Mouse (Mus musculus) hindbrain, embryonic 16.5 days (tissue): ENCODE measurements around the gene Ubxn1. TPM values are rescaled to one million over a fixed set of nuclear protein-coding genes. Genes with fewer than 3 reads are reported as not detected.

Experiments
- ATAC-seq: fragments of 200-750 bp; cut with Nextera tagmentation; 2 replicates; pipeline ENCODE4 v1.8.0; 2017; ENCODE audit warnings: moderate TSS enrichment, moderate library complexity
- H3K27ac ChIP-seq: fragments of 300-500 bp; sonication (generic); 2 replicates; pipeline ENCODE4 v1.5.1; 2014; ENCODE audit warnings: low read depth, mild to moderate bottlenecking, control low read depth, low read length, moderate library complexity
- H3K27me3 ChIP-seq: fragments of 300-500 bp; sonication (generic); replicated peaks from 2 replicates; pipeline ENCODE4 v1.6.1; 2014; ENCODE audit warnings: low read length; ENCODE audit not compliant: control insufficient read depth, insufficient read depth
- H3K36me3 ChIP-seq: fragments of 300-500 bp; sonication (generic); 2 replicates; pipeline ENCODE4 v1.6.1; 2014; ENCODE audit warnings: mild to moderate bottlenecking, low read length, moderate library complexity, mixed read lengths; ENCODE audit not compliant: control insufficient read depth, insufficient read depth
- H3K4me1 ChIP-seq: fragments of 300-500 bp; sonication (generic); 2 replicates; pipeline ENCODE4 v1.6.1; 2014; ENCODE audit warnings: low read depth, low read length; ENCODE audit not compliant: control insufficient read depth, insufficient read depth
- H3K4me2 ChIP-seq: fragments of 300-500 bp; sonication (generic); 2 replicates; pipeline ENCODE4 v1.6.1; 2014; ENCODE audit warnings: mild to moderate bottlenecking, low read length, control low read depth, moderate library complexity
- H3K4me3 ChIP-seq: fragments of 300-500 bp; sonication (generic); 2 replicates; pipeline ENCODE4 v1.5.1; 2014; ENCODE audit warnings: mild to moderate bottlenecking, low read length, control low read depth, moderate library complexity
- H3K9ac ChIP-seq: fragments of 300-500 bp; sonication (generic); 2 replicates; pipeline ENCODE4 v1.6.1; 2014; ENCODE audit warnings: low read depth, mild to moderate bottlenecking, control low read depth, low read length, moderate library complexity
- H3K9me3 ChIP-seq: fragments of 300-500 bp; sonication (generic); 2 replicates; pipeline ENCODE4 v1.6.1; 2014; ENCODE audit warnings: mild to moderate bottlenecking, low read length, moderate library complexity; ENCODE audit not compliant: control insufficient read depth
- WGBS: fragments of 180-500 bp; shearing (Covaris S2); extraction: QIAGEN DNeasy Blood & Tissue Kit; methylation state at CpG from one replicate; pipeline ENCODE4 v1.1.7; 2014; 5-methylcytosine and 5-hydroxymethylcytosine counted together
- polyA plus RNA-seq: library from polyadenylated mRNA; unstranded; fragments of >200 nt; fragmentation: Nextera tagmentation; extraction: Ambion mirVana; gene quantifications from 2 replicates; pipeline ENCODE4 v1.2.1, GENCODE M21; 2015

The Ubxn1 gene
- polyA plus RNA-seq, 1 experiment from 2014 or later, result 151 TPM

DNA sequence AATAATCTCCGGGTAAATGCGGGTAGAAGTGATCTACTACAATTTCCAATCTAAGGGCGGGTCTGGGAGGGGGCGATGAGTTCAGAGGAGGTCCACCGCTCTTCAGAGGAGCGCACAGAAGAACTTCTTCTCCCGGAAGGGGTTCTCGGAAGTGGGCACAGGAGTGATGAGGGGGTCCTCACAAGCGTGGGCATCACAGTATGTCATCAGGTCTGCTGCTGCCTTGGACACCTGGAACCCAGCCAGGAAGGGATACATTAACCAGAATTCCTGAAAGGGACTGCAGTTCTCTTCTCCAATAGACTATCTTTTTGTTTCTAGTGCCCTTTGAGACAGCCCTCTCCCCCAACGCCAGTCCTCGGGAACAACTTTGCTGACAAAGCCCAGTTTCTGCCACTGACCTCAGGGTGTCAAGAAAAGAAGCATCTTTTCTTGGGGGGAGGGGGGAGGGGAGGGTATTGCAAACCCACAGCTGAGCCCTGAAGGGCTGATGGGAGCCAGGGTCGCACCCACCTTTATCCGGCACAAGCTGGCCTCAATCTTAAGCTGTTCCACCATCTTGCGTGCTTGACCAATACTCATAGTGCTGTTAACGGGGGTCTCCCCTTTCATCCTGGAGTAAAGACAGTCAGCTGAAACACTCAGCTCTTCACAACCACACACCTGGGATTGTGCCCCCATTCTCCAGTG, 33.1 kb upstream of the Ubxn1 start:
- ATAC-seq, result peak; percentile 6; the same call in 1 of the 2 replicates
- H3K27ac ChIP-seq, result peak overlapping the region; percentile 97
- H3K36me3 ChIP-seq, result peaks cover 13% of the 10 kb centered on the region
- H3K9me3 ChIP-seq, result no peaks in the 10 kb centered on the region
- peak overlapping the region; percentile 89 for H3K4me2 ChIP-seq
- H3K27me3 ChIP-seq, result no peaks in the 10 kb centered on the region
- peaks cover 12% of the 10 kb centered on the region for H3K4me1 ChIP-seq
- peak overlapping the region; percentile 55 for H3K4me3 ChIP-seq
- WGBS, result 2% methylated on average over 15 of the region's 15 CpGs
- H3K9ac ChIP-seq, result peak overlapping the region; percentile 75

DNA sequence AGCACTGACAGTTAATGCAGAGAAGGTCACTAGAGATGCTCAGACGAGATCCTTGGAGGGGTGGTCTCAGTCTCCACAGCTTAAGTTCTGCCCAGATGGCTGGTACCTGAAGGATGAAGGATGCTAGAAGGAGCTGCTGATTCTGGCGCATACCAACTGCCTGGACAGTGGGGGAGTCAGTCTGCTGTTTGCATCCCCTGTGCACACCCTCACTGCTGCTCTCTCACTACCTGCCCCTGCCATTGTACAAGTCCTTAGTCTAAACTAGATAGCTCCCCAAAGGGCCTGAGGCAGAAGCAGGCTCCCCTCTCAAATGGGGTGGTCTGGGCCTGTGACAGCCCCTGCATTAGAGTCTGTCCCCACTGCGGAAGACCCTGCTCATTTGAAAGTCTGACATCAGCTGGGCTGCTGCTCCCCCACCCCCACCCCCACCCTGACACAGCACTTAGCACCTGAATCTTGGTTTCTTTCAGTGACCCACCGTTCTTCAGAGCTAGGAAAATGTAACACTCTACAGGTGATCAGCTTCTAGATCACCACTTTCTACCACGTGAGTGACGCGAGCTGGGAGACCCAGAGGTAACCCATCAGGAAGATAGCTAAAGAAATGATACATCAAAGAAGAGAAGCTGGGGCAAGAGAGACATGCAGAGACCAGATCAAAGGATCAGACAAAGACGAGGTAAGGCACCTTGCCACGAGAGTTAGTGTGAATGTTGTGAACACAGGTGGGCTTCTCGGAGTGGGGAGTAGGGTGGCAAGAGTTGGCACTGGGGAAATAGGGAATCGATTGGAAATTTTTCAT, 32.0 kb upstream of the Ubxn1 start, which contains the start of gene Gng3:
Gene Gng3 (minus strand): TSS at position 92 of the 805 bp plus-strand sequence.
- H3K4me3 ChIP-seq, result peak within 1 kb of the TSS; percentile 55
- peak; percentile 91 for ATAC-seq
- peak within 1 kb of the TSS; percentile 89 for H3K4me2 ChIP-seq
- peaks cover 12% of the 10 kb centered on the region for H3K4me1 ChIP-seq
- H3K9ac ChIP-seq, result peak within 1 kb of the TSS; percentile 75
- peak within 1 kb of the TSS; percentile 97 for H3K27ac ChIP-seq
- H3K36me3 ChIP-seq, result peaks cover 11% of the 10 kb centered on the region
- H3K9me3 ChIP-seq, result no peaks in the 10 kb centered on the region
- no peaks in the 10 kb centered on the region for H3K27me3 ChIP-seq
- WGBS, result 23% methylated on average over 11 of the region's 11 CpGs

DNA sequence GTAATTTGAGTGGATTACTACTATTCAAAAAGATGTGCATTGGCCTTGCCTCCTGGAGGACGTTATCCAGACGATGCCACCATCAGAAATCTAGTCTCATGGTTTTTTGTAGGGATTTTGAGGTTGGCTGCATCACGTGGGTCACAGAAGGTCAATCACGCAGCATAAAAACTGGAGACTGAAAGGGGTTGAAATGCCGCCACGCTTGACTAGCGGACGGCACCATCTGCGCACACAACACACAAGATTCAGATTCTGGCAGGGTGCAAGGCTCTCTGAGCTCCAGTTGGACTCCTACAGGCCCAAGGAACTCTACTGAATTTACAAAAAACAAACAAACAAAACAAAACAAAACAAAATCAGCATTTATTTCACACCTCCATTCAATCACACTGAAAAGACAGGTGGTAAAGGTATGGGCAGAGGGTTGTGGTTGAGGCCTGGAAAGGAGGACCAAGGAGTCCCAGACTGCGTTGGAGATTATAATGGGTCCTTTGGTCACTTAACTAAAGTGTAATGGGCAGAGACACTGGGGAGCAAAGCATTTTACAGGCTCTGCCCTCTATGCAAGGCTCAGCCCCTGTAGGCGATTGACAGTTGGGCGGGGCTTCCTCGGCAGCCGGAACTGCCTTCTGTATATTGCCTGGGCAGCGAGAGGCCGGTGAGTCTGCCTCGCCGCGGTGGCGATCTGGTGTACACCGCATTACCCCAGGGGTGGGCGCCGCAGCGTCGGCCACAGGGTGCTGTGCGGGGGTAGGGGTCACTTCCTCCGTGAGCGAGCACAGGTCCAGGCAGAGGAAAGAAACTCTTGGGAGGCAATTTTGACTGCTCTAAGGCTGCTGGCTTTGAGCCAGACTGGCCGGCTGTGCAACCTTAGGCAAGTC, 31.1 kb upstream of the Ubxn1 start:
- peak; percentile 25 for ATAC-seq
- H3K4me3 ChIP-seq, result peak overlapping the region; percentile 55
- H3K4me2 ChIP-seq, result peak overlapping the region; percentile 89
- no peaks in the 10 kb centered on the region for H3K9me3 ChIP-seq
- H3K4me1 ChIP-seq, result peaks cover 12% of the 10 kb centered on the region
- H3K27ac ChIP-seq, result peak overlapping the region; percentile 97
- H3K36me3 ChIP-seq, result peaks cover 7% of the 10 kb centered on the region
- no peaks in the 10 kb centered on the region for H3K27me3 ChIP-seq
- H3K9ac ChIP-seq, result peak overlapping the region; percentile 75
- WGBS, result 12% methylated on average over 29 of the region's 29 CpGs

DNA sequence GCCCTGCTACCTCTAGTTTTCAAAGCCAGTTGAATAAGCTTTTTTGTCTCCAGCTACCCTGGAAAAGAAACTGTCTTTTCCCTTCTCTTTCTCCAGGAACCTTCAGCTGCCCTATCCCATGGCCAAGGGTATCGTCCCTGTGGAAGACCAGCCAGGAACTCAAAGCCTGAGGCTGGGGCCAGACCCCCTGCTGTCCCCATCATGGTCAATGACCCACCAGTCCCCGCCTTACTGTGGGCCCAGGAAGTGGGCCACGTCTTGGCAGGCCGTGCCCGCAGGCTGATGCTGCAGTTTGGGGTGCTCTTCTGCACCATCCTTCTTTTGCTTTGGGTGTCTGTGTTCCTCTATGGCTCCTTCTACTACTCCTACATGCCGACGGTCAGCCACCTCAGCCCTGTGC, 30.3 kb upstream of the Ubxn1 start:
- peak overlapping the region; percentile 55 for H3K4me3 ChIP-seq
- 94% methylated on average over 7 of the region's 7 CpGs for WGBS
- H3K27ac ChIP-seq, result no peak overlapping the region; the same call in 1 of the 2 replicates
- peaks cover 10% of the 10 kb centered on the region for H3K36me3 ChIP-seq
- H3K9me3 ChIP-seq, result no peaks in the 10 kb centered on the region
- ATAC-seq, result no peak
- no peaks in the 10 kb centered on the region for H3K27me3 ChIP-seq
- peak overlapping the region; percentile 75 for H3K9ac ChIP-seq
- peak overlapping the region; percentile 89 for H3K4me2 ChIP-seq
- peaks cover 12% of the 10 kb centered on the region for H3K4me1 ChIP-seq

DNA sequence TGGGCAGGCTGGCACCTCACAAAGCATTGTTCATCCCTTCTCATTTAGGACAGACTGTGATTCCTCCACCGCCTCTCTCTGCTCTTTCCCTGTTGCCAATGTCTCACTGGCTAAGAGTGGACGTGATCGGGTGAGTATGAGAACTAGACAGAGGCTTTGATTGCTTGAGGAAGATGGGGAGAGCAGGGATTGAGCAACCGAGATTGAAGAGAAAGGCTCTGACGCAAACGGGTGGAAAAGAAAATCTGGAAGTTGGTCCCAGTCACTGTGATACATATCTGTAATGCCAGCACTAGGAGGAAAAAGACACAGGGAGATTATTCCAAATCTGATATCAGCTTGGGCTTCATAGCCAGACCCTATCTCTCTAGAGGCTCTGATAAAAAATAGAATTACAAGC, 28.3 kb upstream of the Ubxn1 start:
- Histone ChIP-seq H3K4me1 (peaks cover 12% of the 10 kb centered on the region), H3K36me3 (peaks cover 21% of the 10 kb centered on the region), H3K27ac (no peak overlapping the region), H3K27me3 (no peaks in the 10 kb centered on the region), H3K4me3 (no peak overlapping the region), H3K9ac (no peak overlapping the region), H3K9me3 (no peaks in the 10 kb centered on the region), H3K4me2 (no peak overlapping the region)
- WGBS, result 92% methylated on average over 6 of the region's 6 CpGs
- no peak for ATAC-seq

DNA sequence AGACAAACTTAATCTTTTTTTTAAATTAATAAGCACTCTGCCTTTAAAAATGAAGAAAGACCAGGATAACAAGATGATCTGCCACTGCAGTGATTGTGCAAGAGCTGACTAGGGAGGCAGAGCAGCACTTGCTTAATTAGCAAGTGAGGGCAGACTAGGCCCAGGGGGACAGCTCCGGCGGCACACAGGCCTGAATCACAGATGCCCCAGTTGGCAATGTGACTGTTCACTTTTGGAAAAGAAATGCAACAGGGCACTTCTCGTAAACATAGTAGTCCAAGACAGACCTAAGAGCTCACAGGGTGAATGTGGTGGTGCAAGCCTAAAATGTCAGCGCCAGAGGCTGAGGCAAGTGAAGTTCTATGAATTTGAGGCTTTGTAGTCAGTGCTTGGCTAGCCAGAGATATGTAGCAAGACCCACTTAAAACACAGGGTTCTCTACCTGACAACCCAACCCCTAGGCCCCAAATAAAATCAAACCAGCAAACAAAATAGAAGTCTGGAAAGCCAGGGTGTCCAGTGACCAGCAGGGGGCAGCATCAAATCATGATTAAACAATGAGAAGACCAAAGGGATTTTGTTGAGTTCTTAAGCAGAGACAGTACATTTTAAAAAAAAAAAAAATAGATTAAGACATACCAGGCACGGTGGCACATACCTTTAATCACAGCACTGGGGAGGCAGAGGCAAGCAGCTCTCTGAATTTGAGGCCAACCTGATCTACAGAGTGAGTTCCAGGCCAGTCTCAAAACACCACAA, 26.7 kb upstream of the Ubxn1 start:
- H3K4me2 ChIP-seq, result no peak overlapping the region
- H3K27ac ChIP-seq, result no peak overlapping the region
- 62% methylated on average over 5 of the region's 5 CpGs for WGBS
- H3K27me3 ChIP-seq, result no peaks in the 10 kb centered on the region
- no peak overlapping the region for H3K9ac ChIP-seq
- H3K36me3 ChIP-seq, result peaks cover 23% of the 10 kb centered on the region
- H3K4me3 ChIP-seq, result no peak overlapping the region
- no peak for ATAC-seq
- no peaks in the 10 kb centered on the region for H3K9me3 ChIP-seq
- H3K4me1 ChIP-seq, result peaks cover 12% of the 10 kb centered on the region

DNA sequence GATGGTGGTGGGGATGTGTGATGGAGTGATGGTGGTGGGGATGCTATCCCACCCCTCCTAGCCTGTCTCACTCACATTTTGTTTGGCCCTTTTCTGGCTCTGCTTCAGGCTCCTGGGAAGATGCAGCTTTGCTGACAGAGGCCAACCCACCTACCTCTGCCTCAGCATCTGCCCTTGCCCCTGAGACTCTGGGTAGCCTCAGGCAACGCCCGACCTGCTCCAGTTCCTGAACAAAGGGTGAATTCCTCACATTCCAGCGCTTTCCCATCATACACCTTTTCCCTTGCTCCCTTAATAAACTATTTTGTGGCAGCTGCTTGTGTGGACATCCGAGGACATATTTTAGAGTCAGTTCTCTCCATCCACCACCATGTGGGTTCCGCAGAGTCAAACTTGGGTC, 22.9 kb upstream of the Ubxn1 start:
- Histone ChIP-seq H3K4me3 (no peak overlapping the region), H3K4me1 (no peaks in the 10 kb centered on the region; the same call in 1 of the 2 replicates)
- no peak for ATAC-seq

DNA sequence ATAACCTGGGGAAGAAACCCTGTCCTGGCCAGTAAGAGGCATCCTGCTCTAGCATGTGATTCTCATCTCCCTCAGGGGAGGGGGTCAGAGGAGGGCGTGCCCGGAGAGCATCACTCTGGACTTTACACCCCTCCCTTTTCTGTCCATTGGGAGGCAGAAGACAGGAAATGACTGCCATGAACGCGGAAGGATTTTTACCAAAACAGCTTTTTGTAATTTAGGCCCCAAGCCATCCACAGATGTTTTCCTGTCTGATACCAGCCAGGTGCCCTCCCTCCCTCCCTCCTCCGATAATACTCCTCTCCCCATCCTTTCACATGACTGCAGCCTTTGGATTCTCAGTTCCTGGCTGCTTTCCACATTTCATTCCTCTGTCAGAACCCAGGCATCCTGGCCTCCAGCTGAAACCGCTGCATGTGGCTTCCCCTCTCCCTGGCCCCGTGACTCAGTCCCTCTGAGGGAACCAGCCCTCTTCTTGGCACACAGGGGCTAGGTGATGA, 20.8 kb upstream of the Ubxn1 start, which contains the start of gene Lrrn4cl:
Gene Lrrn4cl (plus strand): TSS at position 367 of the 500 bp plus-strand sequence.
- Histone ChIP-seq H3K4me2 (no peak within 1 kb of the TSS), H3K9me3 (no peaks in the 10 kb centered on the region), H3K27me3 (no peaks in the 10 kb centered on the region), H3K4me3 (no peak within 1 kb of the TSS), H3K4me1 (no peaks in the 10 kb centered on the region), H3K27ac (no peak within 1 kb of the TSS), H3K9ac (peak within 1 kb of the TSS; percentile 27; the same call in 1 of the 2 replicates), H3K36me3 (peaks cover 16% of the 10 kb centered on the region)
- whole genome bisulfite sequencing, result 37% methylated on average over 7 of the region's 7 CpGs
- ATAC-seq, result peak; percentile 56; the same call in 1 of the 2 replicates

More for the DNA sequence above, 22.9 kb upstream of the Ubxn1 start:
- H3K27ac ChIP-seq, result no peak overlapping the region
- no peaks in the 10 kb centered on the region for H3K27me3 ChIP-seq
- 76% methylated on average over 5 of the region's 5 CpGs for WGBS
- H3K9ac ChIP-seq, result no peak overlapping the region
- peaks cover 16% of the 10 kb centered on the region for H3K36me3 ChIP-seq
- H3K9me3 ChIP-seq, result no peaks in the 10 kb centered on the region
- no peak overlapping the region for H3K4me2 ChIP-seq
